Mouse (Mus musculus): Measurements from ENCODE around the gene Pdik1l. TPM values are rescaled to one million over a fixed set of nuclear protein-coding genes. Genes with fewer than 3 reads are reported as not detected.

Gene Pdik1l
- total RNA-seq, 2 experiments from 2014 or later: 14.0 to 22.5 TPM

DNA sequence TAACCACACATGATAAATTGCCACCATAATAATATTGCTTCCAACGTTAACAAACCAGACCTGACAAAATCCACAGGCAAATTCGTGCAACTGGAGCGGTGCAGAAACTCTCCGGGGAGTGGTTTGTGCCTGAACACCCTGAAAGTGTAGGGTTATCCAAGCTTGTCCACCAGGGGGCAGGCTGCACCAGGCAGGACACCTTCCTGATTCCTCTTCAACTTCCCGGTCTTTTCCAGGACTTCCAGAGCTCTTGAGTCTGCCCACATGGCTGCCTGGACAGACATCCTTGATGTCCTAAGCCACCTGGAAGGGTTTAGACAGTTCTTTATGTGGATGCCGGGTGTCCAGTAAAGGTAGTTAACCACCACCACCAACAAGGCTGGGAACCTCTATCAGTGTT lies 24.5 kb downstream of the Pdik1l start:
- peak; percentile 70 to 75 for DNase-seq (ENCODE audit: low spot score in 2 of 2)

DNA sequence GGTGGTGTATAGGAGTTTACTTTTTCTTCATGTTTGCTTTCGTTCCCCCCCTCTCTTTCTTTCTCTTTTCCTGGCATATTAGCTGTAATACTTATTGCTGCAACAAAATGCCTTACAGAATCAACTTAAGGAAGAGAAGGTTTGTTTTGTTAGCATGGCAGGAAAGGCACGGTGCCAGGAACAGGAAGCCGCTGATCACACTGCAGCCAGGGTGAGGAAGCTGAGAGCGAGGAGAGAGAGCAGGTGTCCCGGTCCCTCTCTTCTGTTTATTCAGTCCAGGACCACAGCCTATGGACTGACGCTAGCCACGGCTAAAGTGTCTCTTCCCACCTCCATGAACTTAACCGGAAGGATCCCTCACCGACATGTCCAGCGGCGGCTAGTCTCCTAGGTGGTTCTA lies 29.3 kb downstream of the Pdik1l start:
- no peak for DNase-seq (ENCODE audit: low spot score in 2 of 2)

DNA sequence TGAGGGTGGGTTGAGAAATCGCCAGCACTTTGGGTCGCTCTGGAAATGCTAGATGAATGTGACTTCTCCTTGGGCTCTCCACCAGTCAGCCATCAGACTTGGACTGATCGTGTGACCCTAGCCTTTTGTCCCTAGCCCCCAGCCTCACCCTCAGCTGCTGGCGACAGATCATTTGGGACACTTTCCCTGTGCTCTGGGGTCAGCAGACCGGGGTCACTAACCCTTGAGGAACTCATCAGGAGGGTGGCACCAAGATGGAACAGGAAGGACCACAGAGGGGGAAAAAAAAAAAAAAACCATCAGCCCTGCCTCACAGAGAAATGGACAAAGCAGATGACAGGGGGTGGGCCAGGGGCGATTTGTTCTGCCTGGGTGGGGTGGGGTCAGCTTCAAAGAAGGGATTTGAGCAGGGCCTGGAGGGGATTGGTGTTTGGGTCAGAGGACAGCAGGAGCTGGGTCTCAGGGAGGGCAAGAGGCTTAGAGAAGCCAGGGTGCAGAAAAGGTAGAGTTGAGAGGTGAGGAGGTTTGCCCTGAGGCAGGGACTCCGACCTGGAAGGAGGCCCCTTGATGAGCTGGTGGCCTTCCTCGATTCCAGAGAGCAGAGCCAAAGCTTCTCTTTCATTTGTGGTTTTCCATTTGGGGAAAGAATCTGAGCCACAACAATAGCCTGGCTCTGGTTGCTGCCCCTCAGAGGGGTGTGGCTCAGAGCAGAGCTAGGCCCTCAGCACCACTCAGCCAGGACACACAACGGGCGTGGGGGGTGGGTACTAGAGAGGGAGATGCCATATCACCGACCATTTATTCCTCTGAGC lies 30.3 kb downstream of the Pdik1l start:
- DNase-seq (ENCODE audit: low spot score in 2 of 2): no peak

DNA sequence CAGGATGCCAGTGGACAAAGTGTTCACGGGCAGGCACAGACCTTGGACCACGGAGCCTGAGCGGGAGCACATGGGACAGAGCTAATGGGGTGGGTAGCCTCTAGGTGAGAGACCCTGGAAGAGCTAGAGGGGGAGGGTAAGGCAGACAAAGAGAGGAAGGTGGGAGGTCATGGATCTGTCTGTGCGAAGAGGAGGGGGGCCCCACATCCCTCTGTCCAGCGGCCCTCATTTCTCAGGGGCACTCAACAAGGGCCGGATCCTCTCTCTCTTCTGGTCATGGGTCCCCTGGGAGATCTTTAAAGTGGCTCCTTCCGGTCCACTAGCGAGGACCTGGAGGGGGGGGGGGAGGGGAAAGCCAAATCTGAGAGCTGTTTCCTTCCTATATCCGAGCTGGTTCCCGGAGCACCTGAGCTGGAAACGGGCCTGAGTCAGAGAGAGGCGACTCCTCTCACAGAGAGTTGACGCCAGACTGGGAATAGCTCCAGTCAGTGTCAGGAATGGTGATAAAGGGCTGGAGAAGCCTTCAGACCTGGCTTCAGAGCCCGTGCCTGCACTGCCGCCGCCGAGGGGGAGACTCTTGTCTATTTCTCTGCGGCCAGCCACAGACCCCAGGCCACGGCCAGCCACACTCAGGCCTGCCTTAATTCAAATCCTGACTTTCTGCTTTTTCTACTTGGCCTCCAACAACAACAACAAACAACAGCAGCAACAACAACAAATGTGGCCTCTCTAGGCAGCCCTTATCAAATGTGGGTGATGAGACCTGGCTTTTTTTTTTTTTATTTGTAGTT lies 31.1 kb downstream of the Pdik1l start:
- DNase-seq (ENCODE audit: low spot score in 2 of 2): no peak

DNA sequence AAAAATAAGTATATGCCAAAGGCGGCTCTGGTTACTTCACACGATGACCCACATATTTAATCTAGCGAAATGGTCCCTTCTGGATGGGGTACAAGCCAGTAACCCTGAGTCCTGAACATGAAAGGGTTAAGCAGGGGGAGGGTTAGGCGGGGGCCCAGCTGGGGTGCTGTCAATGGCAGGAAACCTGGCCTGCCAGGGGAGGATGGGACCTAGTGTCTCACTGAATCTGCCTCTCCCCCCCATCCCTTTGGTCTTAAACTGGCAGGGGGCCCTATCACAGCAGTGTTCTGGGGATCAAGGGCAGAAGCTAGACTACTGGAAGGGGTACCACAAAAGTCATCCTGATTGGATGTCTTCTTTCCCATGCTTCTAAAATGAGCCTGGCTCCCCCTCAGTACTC lies 31.8 kb downstream of the Pdik1l start:
- no peak for DNase-seq (ENCODE audit: low spot score in 2 of 2)

DNA sequence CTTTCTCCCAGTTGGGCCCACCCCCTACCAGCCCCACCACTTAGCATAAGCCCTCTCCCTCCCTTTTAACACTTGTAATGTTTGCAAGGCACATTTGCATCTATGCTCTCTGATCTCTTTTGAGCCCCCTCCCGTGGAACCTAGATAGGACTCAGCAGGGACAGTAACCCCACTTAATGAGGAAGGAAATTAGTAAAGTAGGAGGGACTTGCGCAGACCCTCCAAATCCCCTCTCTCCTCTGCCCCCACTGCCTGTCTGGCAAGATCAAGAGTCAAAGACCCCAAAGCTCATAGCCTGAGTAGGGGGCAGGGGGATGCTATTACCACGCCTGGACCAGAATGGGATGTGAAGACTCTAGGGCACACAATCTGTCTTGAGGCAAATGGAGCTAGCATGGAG lies 32.9 kb downstream of the Pdik1l start:
- DNase-seq (ENCODE audit: low spot score in 2 of 2): no peak

DNA sequence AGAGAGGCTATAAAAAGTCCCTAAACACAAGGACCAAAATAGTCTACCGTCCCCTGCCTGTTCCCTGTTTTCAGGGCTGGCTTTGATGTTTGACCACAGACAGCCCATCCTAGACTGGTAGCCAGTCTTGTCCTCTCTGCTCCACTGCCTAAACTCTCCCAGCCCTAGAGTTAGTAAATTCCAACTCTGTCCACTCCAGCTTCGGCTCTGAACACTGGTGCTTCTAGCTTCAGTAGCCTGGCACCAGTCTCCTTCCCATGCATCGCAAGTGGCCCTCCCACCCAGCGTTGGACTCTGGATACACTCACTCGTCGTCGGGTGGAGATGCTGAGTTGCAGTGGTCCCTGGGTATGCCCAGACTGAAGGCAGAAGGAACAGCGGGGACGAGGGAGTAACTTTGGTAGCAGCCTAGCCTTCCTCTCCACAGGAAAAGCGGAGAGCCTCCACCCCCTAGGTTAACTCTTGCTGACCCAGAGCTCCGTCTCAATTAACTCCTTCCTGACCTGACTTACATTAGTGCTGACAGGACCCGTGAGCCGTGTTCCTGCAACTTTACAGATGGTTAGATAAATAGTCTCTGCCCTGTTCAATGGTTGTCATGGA lies 33.9 kb downstream of the Pdik1l start, which contains the start of gene Grrp1:
Grrp1 (minus strand) TSS at position 385 of the 603 bp plus-strand sequence.
- no peak for DNase-seq (ENCODE audit: low spot score in 2 of 2)

DNA sequence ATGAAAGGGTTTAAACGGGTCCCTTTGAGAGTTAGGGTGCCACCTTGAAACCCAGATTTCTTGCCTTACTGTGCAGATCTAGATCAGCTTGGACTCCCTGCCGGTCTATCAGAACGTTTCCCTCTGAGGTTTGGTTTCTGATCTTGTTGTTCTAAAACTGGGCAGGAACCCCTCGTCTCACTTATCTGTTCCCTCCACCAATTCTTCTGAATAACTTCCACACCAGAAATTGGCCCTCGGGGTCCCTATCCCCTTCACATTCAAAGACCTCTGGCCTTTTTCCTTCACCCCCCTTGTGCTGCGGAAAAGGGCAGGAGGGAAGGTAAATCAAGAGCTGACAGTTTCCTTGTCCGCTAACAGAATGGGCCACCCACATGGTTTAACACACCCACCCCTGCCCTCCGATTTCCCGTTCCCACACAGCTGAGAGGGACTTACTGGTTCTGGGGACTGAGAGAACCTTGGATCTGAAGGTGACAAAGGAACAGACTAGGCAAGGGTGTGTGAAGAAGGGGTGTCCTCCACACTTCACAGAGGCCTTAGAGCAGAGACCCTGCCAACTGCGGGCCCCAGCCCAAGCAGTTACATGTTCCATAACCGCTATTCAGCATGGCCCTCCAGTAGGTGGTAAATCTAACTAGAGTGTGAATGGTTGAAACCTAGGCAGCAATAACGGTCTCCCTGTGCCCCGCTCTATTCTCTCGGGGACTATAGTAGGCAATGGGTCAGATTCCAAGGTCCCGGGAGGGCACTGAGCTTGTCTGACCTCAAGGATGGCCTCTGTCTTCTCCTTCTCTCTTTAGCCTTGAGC lies 34.6 kb downstream of the Pdik1l start:
- DNase-seq (ENCODE audit: low spot score in 2 of 2): no peak

DNA sequence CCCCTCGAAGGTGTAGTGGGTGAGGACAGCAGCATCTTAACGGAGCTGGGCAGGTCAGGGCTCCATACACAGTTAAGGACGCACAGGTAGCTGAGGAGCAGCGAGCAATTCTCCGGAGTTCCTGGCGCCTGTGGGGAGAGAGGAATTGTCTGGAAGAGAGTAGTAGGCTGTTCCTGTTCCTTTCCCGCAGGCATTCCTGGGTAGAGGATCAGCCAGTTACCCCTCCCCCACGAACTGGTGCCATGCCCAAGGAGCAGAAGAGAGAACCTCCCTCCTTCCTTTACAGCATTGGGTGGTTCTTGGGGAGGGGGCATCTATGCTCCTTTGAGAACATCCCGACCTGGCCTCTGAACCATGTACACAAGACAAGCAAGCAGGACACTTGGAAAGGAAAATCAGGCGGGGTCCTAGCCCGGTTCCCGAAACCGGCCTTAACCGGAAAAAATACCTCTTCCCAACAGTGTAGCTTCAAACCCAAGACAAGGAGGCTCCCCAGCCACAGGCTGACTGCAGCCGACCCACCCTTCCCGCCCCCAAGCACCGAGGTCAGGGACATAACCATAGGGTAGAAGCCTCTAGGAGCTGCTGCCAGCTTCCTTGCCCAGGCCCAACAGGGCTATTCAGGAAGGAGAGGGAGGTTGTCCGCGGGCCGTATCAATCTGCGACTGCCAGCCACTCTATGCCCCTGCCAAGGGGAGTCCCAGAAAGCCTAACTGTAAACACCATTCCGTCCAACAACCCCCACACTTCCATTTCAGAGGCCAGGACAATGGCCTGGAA lies 35.4 kb downstream of the Pdik1l start:
- no peak for DNase-seq (ENCODE audit: low spot score in 2 of 2)

DNA sequence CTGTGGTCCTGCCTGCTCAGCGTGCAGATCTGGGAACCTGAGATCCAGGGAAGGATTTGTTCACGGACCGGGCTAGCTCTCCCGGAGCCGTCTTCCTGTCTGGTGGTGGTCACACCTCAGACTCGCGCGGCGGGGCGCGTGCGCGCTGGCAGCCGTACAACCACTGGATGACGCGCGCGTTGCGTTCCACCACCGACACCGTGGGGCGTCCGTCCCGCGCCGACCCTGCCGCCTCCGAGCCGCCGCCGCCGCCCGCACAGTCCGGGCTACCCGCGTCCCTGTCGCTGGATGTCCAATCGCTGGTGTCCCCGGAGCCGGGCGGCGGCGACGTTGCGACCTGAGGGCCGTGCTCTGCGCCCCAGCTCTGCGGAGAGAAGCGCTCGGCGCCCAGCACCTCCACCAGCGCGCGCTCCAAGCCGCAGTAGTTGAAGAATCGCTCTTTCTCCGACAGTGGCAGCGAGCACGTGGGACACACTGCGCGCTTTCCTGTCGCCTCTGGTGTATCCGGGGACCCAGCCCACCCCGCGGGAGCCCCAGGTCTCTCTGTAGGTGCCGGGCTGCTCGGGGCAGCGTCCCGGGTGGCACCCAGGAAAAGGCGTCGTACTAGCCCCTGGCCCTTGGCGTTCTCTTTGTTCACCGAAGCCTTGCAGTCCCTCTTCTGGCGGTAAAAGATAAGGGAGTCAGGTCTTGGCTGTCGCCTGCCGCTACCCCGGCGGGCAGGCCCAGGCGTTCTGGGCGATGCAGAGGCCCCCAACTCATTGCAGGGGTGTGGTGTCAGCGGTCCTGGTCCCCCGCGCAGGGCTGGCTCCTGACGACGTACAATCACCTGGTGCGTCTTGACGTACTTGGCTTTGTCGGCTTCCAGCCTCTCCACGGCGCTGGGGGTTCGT lies 36.2 kb downstream of the Pdik1l start:
- DNase-seq (ENCODE audit: low spot score in 2 of 2): no peak

DNA sequence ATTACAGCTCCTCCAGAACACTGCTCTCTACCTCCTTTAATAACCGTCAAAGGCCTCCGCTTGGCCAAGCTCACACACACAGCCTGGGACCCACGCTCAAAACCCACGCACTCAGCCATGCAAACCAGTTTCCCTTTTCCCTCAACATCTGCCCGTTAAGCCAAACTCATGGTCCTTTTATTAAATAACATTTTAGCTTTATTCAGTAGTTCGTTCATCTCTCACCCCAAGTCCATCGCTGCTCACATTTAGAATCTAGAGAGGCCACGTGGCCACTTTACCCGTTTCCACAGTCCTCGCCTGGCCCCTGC lies 36.8 kb downstream of the Pdik1l start:
- DNase-seq (ENCODE audit: low spot score in 2 of 2): no peak

DNA sequence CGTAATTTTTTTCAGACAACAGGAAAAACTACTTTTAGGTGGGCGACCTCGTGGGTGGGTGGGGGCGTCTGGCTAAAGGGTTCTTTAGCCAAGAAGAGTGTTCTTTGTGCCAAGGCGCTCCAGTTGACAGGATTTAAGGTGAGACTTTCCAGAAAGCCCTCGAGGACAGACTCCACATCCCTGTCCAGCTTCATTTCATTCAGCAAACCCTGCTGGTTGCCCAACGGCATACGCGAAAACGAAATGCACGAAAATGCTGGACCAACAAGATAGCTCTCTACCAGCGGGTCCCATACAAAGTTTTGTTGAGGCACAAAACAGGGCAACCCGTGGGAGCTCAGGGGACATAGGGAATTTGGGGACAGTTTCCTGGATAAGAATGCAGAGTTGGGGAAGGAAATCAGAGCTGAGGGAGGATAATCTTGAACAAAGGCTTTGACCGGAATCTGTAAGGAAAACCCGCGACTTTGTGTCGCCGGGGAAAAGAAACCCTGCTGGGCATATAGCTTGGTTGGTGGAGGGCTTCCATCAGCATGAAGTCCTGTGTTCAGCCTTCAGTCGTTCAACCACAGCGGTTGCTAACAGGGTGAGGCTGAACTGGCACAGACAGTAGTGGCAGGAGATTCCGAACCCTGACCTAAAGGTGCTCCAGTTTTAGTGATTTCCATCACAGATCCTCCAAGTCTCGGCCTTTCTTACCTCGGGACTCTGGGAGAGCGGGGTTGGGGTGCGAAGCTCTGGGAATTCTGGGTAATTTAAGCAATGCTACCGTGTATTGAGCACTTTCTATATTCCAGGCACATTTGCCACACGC lies 37.4 kb downstream of the Pdik1l start:
- DNase-seq (ENCODE audit: low spot score in 2 of 2): no peak

DNA sequence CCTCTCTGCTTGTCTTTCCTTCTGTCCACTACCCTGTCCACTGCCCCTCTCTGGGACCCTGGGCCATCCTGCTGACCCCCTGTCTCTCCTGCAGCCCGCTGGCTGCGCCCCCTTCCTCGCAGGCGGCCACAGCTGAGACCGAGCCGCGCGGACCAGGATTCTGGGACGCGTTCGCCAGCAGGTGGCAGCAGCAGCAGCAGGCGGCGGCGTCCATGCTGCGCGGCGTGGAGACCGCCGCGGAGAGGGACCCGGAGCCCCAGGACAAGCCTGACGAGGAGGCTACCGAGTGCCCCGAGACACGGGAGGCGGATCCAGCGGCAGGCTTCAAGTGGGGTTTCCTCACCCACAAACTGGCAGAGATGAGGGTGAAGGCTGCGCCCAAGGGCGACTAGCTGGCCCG lies 38.0 kb downstream of the Pdik1l start:
- DNase-seq (ENCODE audit: low spot score in 2 of 2): peak; percentile 75 to 81

DNA sequence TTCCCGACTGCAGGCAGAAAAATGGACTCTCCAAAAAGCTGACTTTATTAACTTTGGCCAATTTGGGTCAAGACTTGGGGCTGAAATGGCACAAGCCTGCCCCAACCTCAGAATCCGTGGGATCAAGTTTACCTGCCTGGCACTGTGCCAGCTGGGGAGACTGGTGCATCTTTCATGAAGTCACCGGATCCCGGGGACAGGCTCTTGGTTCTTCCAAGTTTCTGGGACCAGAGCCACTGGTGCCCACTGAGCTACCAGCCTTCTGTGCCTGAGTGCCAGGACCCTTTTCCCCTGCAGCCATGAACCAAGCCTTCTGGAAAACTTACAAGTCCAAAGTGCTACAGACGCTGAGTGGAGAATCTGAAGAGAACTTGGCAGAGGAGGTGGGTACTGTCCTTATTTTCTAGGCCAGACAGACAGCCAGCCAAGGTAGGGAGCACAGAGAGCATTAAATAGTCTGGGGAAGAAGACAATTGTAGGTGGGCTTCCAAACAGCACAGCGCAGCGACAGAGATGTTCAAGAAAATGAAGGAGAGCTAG lies 40.9 kb downstream of the Pdik1l start, which contains the start of gene Gm30191:
Gm30191 (plus strand) TSS at position 217 of the 540 bp plus-strand sequence.
- DNase-seq (ENCODE audit: low spot score in 2 of 2): no peak

DNA sequence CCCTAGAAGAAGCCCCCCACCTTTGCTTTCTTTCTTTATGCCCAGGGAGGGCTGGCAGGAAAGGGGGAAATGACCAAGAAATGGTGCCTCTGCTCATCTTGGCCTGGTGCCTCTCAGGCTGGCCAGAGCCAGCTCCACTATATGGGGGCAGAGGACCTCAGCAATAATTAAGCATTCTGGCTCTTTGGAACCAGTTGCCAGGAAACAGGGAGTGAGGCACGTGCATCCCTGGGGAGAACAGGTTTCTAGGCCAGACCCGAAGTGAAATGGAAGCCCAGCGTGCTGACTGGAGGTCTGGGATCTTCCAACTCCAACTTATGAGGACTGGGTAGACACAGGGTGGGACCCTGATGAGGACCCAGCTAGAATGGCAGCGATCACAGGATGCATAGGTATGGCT lies 41.4 kb downstream of the Pdik1l start:
- DNase-seq (ENCODE audit: low spot score in 2 of 2): no peak

DNA sequence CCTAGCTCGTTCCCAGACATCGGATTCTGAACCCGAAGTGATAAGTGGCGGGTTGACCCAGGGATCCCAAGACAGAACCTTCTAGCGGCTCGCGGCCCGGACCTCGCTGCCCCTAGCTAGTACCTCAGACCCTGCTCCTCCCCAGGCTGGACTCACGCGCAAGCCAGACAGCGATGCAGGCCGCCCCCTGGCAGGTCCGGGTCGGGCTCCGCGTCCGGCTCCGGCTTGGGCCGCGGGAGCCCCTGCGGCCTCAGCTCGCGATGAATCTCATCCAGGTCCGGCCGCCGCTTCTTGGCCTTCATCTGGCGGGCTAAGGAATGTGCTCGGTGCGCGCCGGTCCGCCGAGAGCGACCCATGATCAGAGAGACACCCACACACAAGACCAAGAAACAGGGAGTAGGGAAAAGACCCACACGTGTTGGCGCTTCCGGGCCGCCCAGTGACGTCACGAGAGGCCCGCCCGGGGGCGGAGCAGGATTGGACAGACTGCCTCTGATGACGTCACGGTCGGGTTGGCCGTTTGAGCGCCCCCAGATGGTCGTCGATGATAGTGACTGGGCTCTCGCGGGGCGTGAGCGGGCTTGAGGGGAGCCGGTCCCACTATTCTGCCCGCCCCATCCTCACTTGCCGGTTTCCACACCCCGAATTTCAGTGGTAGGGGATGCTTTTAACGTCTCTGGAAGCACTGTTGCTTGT lies 42.4 kb downstream of the Pdik1l start, which contains the start of gene Zfp593:
Zfp593 (minus strand) TSS at position 445 of the 696 bp plus-strand sequence.
- peak; percentile 97 to 98 for DNase-seq (ENCODE audit: low spot score in 2 of 2)

DNA sequence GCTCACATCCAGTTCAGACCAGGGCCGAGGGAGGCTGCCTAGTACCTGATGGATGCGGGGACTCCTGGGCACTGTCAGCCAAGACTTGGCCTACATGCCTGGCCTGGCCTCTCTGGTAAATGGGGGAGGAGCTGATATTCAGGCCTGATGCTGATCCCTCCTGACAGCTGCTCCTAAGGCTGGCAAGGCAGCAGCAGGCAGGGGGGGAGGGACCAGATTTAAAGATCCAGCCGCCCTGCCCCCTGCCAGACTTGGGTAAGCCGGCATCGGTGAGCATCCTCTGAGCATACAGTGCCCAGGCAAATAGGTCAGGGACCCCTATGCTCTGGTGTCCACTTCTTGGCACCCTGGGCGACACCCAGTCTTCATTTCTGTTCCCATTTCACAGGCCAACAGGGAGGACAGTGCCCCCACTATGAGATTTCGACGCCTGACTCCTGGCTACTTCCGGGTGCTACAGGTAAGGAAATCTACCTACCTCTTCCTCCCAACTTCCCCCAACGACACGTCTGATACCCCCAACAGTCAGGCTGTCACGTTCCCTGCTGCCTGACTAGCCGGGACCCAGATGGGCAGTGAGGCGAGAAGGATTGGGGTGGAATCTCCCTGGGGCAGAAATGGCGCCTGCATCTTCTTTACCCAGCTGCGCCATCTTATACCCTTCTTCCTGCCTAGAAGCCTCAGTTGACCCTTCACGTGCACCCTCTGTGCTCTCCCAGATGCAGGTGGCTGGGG lies 44.0 kb downstream of the Pdik1l start, which contains the start of gene E130218I03Rik:
E130218I03Rik (plus strand) TSS at position 147 of the 735 bp plus-strand sequence.
- DNase-seq (ENCODE audit: low spot score in 2 of 2): no peak
